Mouse (Mus musculus) bone marrow macrophage, adult 2 months (primary cell): ENCODE results near the gene Espl1. TPM values are rescaled to one million over a fixed set of nuclear protein-coding genes. Genes with fewer than 3 reads are reported as not detected.

Experiments
- H3K27ac ChIP-seq: 2 replicates; pipeline ENCODE4 v1.5.1; 2012; ENCODE audit warnings: low read depth, low read length; ENCODE audit not compliant: insufficient read depth
- H3K4me1 ChIP-seq: 2 replicates; pipeline ENCODE4 v1.6.1; 2012; ENCODE audit warnings: low read length; ENCODE audit not compliant: control insufficient read depth, insufficient read depth
- H3K4me3 ChIP-seq: 2 replicates; pipeline ENCODE4 v1.5.1; 2012; ENCODE audit warnings: mild to moderate bottlenecking, low read length, moderate library complexity; ENCODE audit not compliant: insufficient read depth
- CTCF ChIP-seq: IDR thresholded peaks from 2 replicates; pipeline ENCODE4 v1.5.1; 2012; ENCODE audit warnings: low read depth, mild to moderate bottlenecking, low read length, moderate library complexity
- POLR2A ChIP-seq: IDR thresholded peaks from 2 replicates; pipeline ENCODE4 v1.6.1; 2012; ENCODE audit warnings: mild to moderate bottlenecking, low read depth, low read length, borderline replicate concordance
- polyA plus RNA-seq: library from polyadenylated mRNA; stranded (reverse); fragments of >200 nt; gene quantifications from 2 replicates; pipeline ENCODE4 v1.2.4, GENCODE M21; 2012; ENCODE audit not compliant: missing spikeins, insufficient read depth, insufficient read length

Gene Espl1
- polyA plus RNA-seq, 1 experiment = 17.9 TPM

- TF ChIP-seq CTCF = no peak
- no peak for TF ChIP-seq POLR2A
- H3K27ac ChIP-seq = no peak overlapping the region
- no peaks in the 10 kb centered on the region for H3K4me1 ChIP-seq
- peak overlapping the region; percentile 54 for H3K4me3 ChIP-seq
Observed at GRCm38 (mm10) chr15:102256431-102257201, 39.5 kb upstream of the Espl1 start.

- H3K4me3 ChIP-seq = peak within 1 kb of the TSS; percentile 54
- no peak within 1 kb of the TSS for H3K27ac ChIP-seq
- 0 out of 2 replicates have a peak, but pooled peaks cover 4% of the 10 kb centered on the region for H3K4me1 ChIP-seq
- no peak for TF ChIP-seq POLR2A
- no peak for TF ChIP-seq CTCF
Observed at GRCm38 (mm10) chr15:102257202-102258075, 38.6 kb upstream of the Espl1 start, which contains the start of gene Rarg. Gene Rarg (minus strand): TSS chr15:102257517.

- Histone ChIP-seq H3K4me3 (no peak overlapping the region), H3K4me1 (0 out of 2 replicates have a peak, but pooled peaks cover 6% of the 10 kb centered on the region), H3K27ac (no peak overlapping the region)
- TF ChIP-seq CTCF = no peak
- TF ChIP-seq POLR2A = no peak
Observed at GRCm38 (mm10) chr15:102258076-102258470, 38.0 kb upstream of the Espl1 start.

GRCm38 (mm10) chr15:102258581-102259253 lies 37.3 kb upstream of the Espl1 start:
- Histone ChIP-seq H3K4me3 (no peak overlapping the region), H3K4me1 (0 out of 2 replicates have a peak, but pooled peaks cover 6% of the 10 kb centered on the region), H3K27ac (no peak overlapping the region)
- TF ChIP-seq CTCF (no peak), POLR2A (no peak)

GRCm38 (mm10) chr15:102262582-102262981 lies 33.5 kb upstream of the Espl1 start:
- Histone ChIP-seq H3K4me1 (0 out of 2 replicates have a peak, but pooled peaks cover 6% of the 10 kb centered on the region), H3K4me3 (no peak overlapping the region), H3K27ac (no peak overlapping the region)
- TF ChIP-seq CTCF (no peak), POLR2A (no peak)

- H3K27ac ChIP-seq = no peak overlapping the region
- 0 out of 2 replicates have a peak, but pooled peaks cover 6% of the 10 kb centered on the region for H3K4me1 ChIP-seq
- no peak overlapping the region for H3K4me3 ChIP-seq
- TF ChIP-seq CTCF (no peak), POLR2A (no peak)
Observed at GRCm38 (mm10) chr15:102263037-102263436, 33.0 kb upstream of the Espl1 start.

GRCm38 (mm10) chr15:102265548-102265947 lies 30.5 kb upstream of the Espl1 start:
- H3K27ac ChIP-seq = no peak overlapping the region
- no peak overlapping the region for H3K4me3 ChIP-seq
- 0 out of 2 replicates have a peak, but pooled peaks cover 6% of the 10 kb centered on the region for H3K4me1 ChIP-seq
- no peak for TF ChIP-seq POLR2A
- TF ChIP-seq CTCF = peak; percentile 20; the same call in 1 of the 2 replicates

- Histone ChIP-seq H3K4me3 (no peak within 1 kb of the TSS), H3K4me1 (peaks cover 10% of the 10 kb centered on the region), H3K27ac (no peak within 1 kb of the TSS)
- TF ChIP-seq POLR2A = no peak
- no peak for TF ChIP-seq CTCF
Observed at GRCm38 (mm10) chr15:102270274-102270960, 25.6 kb upstream of the Espl1 start, which contains the start of gene Gm9918. Gene Gm9918 (plus strand): TSS chr15:102270563.

- TF ChIP-seq CTCF (no peak), POLR2A (no peak)
- Histone ChIP-seq H3K4me1 (peaks cover 10% of the 10 kb centered on the region), H3K27ac (no peak overlapping the region), H3K4me3 (no peak overlapping the region)
Observed at GRCm38 (mm10) chr15:102271441-102271840, 24.6 kb upstream of the Espl1 start.
